Mouse (Mus musculus) gastrocnemius, adult 2 months (tissue): ENCODE data around the gene Noct. TPM values are rescaled to one million over a fixed set of nuclear protein-coding genes. Genes with fewer than 3 reads are reported as not detected.

Experiments used
- DNase-seq: peaks from one replicate; pipeline ENCODE4 v3.0.0; 2022
- H3K27ac ChIP-seq: fragments of 200-600 bp; 2 replicates; pipeline ENCODE4 v1.8.1; 2022; ENCODE audit warnings: mild to moderate bottlenecking
- H3K4me3 ChIP-seq: fragments of 200-600 bp; 2 replicates; pipeline ENCODE4 v1.8.1; 2022; ENCODE audit warnings: mild to moderate bottlenecking, moderate library complexity
- CTCF ChIP-seq: fragments of 200-600 bp; IDR thresholded peaks from 2 replicates; pipeline ENCODE4 v1.8.1; 2022; ENCODE audit warnings: antibody characterized with exemption, mild to moderate bottlenecking, moderate library complexity
- intact Hi-C: fragments of 180-260 bp; cut with DNase I; formaldehyde crosslinking; loops from one replicate; pipeline ENCODE4 v1.15.1; 2025
- microRNA-seq: library from miRNA; unstranded; fragments of <30 nt; microRNA quantifications from one replicate; pipeline ENCODE4 v1.2.0, GENCODE M21; 2021
- total RNA-seq, 2 experiments: library from RNA; stranded (reverse); gene quantifications; 2 replicates each; pipeline ENCODE4 v1.2.3; 2021

Gene Noct
- total RNA-seq, 2 experiments from 2014 or later = 23.7 to 34.3 TPM

DNA sequence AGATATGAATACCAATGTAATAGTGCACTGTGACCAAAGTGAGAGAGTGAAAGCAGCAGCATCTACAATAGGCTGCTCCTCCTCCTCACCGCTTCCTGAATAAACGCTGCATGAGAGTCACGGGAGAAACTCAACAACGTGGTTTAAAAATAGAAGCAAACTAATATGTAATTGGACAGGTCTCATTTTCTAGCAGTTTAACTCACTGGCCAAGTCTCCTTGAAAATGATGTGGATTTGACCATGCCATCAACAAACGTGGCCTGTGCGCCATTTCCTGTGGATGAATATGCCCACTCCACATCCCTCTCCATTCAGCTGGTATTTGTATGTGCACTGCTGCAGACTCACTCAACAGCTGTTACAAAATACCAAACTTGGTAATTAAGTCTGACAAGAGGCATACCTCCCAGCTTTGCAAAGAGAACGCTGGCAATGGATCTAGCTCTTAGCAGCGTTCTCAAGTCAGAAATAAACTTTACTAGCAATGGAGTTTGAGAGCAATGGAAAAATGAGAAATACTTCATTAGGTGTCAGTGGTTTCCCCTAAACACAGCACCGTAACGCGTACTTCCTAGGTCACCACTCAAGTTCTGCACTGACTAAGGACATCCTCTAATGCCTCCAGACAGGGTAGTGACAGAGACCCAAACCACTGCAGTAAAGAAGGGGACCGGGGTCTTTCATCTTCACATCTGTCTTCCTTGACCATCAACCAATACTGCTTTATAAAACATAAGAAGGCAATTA lies 46.0 kb downstream of the Noct start:
- Histone ChIP-seq H3K4me3 (peak overlapping the region; percentile 32), H3K27ac (peak overlapping the region; percentile 97)
- no peak for TF ChIP-seq CTCF
- intact Hi-C loops = loop anchor here (10.0 kb wide), 1 partner anchor 995 kb away; the partner anchor contains the start of gene Foxo1
- DNase-seq = no peak

GRCm38 (mm10) chr3:51275956-51276398 lies 51.7 kb downstream of the Noct start:
- intact Hi-C loops = loop anchor here (10.0 kb wide), 1 partner anchor 989 kb away; the partner anchor contains the start of gene Foxo1
- DNase-seq = peak; percentile 98
- Histone ChIP-seq H3K4me3 (peak overlapping the region; percentile 95), H3K27ac (peak overlapping the region; percentile 99)
- no peak for TF ChIP-seq CTCF

DNA sequence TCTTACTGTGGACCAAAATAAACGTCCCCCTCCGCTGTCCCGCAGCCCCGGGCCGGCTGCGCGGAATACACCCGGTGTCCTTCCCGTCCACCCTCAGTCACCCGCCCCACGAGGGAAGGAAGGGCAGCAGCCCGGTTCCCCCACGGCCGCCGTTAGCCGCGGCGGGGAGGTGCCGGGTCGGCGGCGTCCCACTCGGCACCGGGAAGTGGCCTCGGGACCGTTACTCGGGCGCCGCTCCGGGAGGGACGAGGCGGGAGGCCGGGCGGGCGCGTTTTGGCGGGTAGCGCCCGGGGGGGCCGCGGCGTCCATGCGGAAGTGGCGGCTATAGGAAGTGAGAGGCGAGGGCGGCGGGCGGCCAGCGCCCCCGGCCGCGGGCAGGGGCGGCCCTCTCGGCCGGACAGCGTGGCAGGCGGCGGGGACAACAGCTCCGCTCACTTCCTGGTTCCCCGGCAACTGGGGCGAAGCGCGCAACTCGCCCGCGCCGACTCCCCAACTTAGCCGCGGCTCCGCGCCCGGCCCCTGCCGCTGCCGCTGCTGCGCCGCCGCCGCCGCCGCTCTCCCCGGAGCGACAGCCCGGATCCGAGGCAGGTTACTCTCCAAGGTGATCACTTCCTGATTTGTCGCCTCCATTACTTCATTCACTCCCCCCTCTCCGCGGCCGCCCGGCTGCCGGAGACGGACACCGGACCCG lies 52.3 kb downstream of the Noct start:
- H3K4me3 ChIP-seq = peak overlapping the region; percentile 95
- peak overlapping the region; percentile 99 for H3K27ac ChIP-seq
- DNase-seq = peak; percentile 75
- TF ChIP-seq CTCF = no peak
- intact Hi-C loops = loop anchor here (10.0 kb wide), 1 partner anchor 988 kb away; the partner anchor contains the start of gene Foxo1

DNA sequence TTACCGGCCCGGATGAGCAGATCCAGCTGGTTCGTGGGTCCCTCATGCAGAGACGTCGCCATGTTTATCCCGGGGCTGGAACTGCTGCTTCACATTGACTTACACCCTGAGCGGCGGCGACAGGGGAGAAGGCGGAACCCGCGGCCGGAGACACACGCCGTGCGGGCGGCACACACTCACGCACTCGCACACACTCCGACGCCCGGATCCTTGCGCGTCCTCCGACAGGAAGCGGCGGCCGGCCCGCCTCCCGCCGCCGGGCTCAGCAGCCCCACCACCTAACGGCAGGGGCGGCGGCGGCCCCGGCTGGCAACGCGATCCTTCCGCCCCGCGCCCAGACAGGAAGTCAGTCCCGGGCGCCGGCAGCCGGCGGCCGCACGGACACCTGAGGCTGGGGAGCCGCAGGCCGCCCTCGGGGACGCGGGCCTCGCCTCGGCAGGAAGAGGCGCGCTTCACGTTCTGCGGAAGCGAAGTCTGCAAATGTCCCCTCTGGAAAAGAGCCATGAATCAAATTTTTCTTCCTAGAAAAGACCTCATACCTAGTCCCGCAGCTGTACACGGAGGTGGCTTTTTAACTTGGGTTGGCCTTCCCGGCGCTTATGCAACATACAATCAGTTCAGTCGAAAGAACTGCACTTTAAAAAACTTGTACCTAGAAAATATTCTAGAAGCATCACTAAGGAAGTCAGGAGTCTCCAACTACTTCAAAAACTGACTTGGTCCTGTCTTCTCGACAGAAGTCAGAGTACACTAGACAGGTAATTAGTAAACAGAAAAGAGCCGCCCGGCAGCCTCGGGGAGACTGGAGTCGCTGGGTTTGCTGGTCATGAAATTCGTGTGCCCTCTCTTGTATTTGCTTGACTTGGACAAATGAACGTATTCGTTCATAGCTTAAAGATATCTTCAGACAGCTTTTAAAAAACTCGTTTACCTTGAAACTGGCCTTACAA lies 53.2 kb downstream of the Noct start:
- intact Hi-C loops = loop anchor here (10.0 kb wide), 1 partner anchor 987 kb away; the partner anchor contains the start of gene Foxo1
- TF ChIP-seq CTCF = peak; percentile 19; the same call in 1 of the 2 replicates
- DNase-seq = peak; percentile 93
- H3K27ac ChIP-seq = peak overlapping the region; percentile 99
- H3K4me3 ChIP-seq = peak overlapping the region; percentile 95

- H3K4me3 ChIP-seq = peak overlapping the region; percentile 95
- no peak for DNase-seq
- no peak for TF ChIP-seq CTCF
- peak overlapping the region; percentile 99 for H3K27ac ChIP-seq
- intact Hi-C loops = loop anchor here (10.0 kb wide), 1 partner anchor 986 kb away; the partner anchor contains the start of gene Foxo1
These were observed 54.2 kb downstream of the Noct start for GRCm38 (mm10) chr3:51278433-51278832.

GRCm38 (mm10) chr3:51281727-51282126 lies 57.5 kb downstream of the Noct start:
- intact Hi-C loops = no loop called here
- Histone ChIP-seq H3K4me3 (no peak overlapping the region), H3K27ac (no peak overlapping the region)
- TF ChIP-seq CTCF = no peak
- no peak for DNase-seq

DNA sequence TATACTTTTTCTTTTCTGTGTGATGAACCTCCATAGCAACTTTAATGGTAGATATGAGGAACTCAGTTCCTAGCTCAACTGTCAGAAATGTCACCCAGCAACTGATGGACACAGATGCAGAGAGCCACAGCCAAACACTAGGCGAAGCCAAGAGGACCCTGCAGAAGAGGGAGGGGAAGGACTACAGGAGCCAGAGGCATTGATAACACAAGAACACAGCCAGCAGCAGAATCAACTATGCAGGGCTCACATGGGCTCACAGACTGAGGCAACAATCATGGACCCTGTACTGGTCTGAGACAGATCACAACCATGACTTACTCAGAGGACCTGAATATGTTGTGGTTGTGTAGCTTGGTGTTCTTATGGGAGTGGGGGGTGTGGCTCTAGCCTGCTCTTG lies 60.1 kb downstream of the Noct start:
- no peak overlapping the region for H3K4me3 ChIP-seq
- H3K27ac ChIP-seq = peak overlapping the region; percentile 60
- no peak for TF ChIP-seq CTCF
- DNase-seq = no peak
- intact Hi-C loops = no loop called here

- Histone ChIP-seq H3K27ac (no peak overlapping the region), H3K4me3 (peak overlapping the region; percentile 52)
- peak; percentile 89 for TF ChIP-seq CTCF
- intact Hi-C loops = loop anchor here (1.0 kb wide), 2 partner anchors 64 to 76 kb away; no protein-coding TSS in a partner anchor
- peak; percentile 83 for DNase-seq
These were observed 64.9 kb downstream of the Noct start for GRCm38 (mm10) chr3:51288880-51289821.

DNA sequence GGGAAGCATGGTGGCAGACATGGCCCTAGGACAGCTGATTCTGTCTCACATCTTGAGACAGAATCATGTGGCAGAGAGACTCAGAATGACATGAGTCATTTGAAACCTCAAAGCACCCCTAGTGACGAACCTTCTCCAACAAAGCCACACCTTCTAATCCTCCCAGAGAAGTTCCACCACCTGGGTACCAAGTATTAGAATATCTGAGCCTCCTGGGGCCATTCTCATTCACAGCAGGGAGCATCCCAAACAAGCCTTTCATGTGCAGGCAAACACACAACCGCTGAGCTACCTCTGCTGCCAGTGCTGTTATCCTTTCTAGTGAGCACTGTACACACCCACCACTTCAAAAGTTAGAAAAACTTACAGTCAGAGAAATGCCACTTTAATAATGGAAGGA lies 70.0 kb downstream of the Noct start:
- no peak overlapping the region for H3K4me3 ChIP-seq
- intact Hi-C loops = no loop called here

DNA sequence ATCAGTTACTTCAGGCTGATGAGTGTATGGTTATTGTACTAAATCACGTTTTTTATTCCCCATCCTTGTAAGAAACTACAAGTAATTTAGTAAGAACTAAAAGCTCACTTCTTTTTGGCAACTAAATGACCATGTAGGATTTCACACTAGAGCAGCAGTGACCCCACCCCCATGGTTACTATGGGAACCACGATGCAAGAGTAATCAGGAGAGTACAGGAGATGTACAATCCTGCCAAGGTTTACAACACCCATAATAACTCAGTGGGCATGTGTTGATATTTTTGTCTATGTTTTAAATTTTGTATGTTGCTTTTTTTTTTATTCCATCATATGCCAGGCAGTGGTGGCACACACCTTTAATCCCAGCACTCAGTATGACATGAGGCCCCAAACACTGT lies 71.0 kb downstream of the Noct start:
- intact Hi-C loops = no loop called here
- TF ChIP-seq CTCF = no peak
- no peak for DNase-seq
- Histone ChIP-seq H3K4me3 (no peak overlapping the region), H3K27ac (no peak overlapping the region)

More for the DNA sequence above, 70.0 kb downstream of the Noct start:
- TF ChIP-seq CTCF = no peak
- no peak for DNase-seq
- H3K27ac ChIP-seq = no peak overlapping the region

- no peak for TF ChIP-seq CTCF
- Histone ChIP-seq H3K4me3 (no peak overlapping the region), H3K27ac (no peak overlapping the region)
- intact Hi-C loops = no loop called here
- no peak for DNase-seq
These were observed 72.5 kb downstream of the Noct start for GRCm38 (mm10) chr3:51296790-51297189.

Small RNAs within 50 kb of the gene (microRNA-seq; reads per million reads assigned to microRNA genes)
- gene Gm24282 = not detected

Other genes starting within 250 kb of the Noct start
- gene Elf2, start 116.2 kb downstream of the Noct start, total RNA-seq = 10 to 100 TPM; 50.7 to 53.2 TPM
- not detected for gene Mgarp, start 172.3 kb downstream of the Noct start, total RNA-seq
- 1,000 to 10,000 TPM; 1,007 to 1,209 TPM for gene Ndufc1, start 184.5 kb downstream of the Noct start, total RNA-seq
- gene Naa15, start 190.7 kb downstream of the Noct start, total RNA-seq = 10 to 100 TPM; 44.5 to 50.0 TPM